Mouse (Mus musculus) adrenal gland, adult 2 months (tissue): ENCODE results near the gene 0610010K14Rik. TPM values are rescaled to one million over a fixed set of nuclear protein-coding genes. Genes with fewer than 3 reads are reported as not detected.

Experiments
- DNase-seq: peaks from one replicate; pipeline ENCODE4 v3.0.0; 2021
- long read RNA-seq: library from polyadenylated mRNA; stranded (forward); transcript quantifications from one replicate; pipeline ENCODE4 v2.0.0, GENCODE M21; 2021
- polyA plus RNA-seq: library from polyadenylated mRNA; depleted of rRNA; stranded (reverse); fragments of >200 nt; gene quantifications from 2 replicates; pipeline ENCODE4 v1.2.3, GENCODE M21; 2012; rRNA removed
- total RNA-seq, 2 experiments: library from RNA; stranded (reverse); gene quantifications; 2 replicates each; pipeline ENCODE4 v1.2.3; 2021

The 0610010K14Rik gene
- 10 to 100 TPM; 44.7 to 52.1 TPM for total RNA-seq
- polyA plus RNA-seq: 54.7 and 56.2 TPM in 2 replicates
- long read RNA-seq, transcript 0610010K14Rik-206 (6 exons, 576 nt): minor isoform, 6 of 27 reads
- long read RNA-seq, transcript 0610010K14Rik-202 (5 exons, 779 nt): minor isoform, 5 of 27 reads
- long read RNA-seq, transcript 0610010K14Rik-208 (6 exons, 880 nt): major isoform, 8 of 27 reads
- long read RNA-seq, partial matches to known transcripts: 3 of 27 reads
- long read RNA-seq, other reads (novel, unspliced or antisense): 3 of 27 reads

DNA sequence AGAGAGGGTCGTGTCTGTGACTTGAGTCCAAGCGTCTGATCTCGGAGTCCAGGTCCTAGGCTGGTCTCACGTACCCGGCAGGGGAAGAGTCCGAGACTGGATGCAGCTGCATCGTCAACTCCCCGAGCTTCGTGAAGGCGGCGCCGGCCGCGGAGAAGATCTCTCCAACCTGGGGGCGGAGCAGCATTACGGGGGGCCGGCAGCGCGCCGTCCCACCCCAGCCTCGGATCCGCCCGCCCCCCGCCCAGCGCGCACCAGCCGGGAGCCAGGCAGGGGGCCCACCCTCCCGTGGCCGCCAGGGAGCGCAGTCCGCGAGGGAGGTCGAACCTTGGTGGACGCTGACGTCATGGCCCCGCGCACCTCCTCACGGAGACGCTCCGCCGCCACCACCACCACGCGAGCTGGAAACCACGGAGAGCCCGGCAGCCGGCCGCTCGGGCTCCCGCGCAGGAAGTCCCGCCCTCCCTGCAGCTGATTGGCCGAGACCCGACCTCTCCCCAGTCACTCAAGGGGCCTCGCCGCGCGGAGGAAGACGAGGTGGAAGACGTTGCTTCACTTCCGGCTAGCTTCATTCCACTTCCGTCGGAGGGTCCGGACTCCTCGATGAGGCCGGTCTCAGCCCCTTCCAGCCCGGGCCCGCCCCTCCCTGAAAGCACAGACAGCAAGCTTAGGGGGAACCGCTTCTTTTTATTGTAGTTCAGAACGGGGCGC, at the start of gene 0610010K14Rik:
TSS of gene 0610010K14Rik (minus strand) at position 458 of the 711 bp plus-strand sequence.
- peak; percentile 99 for DNase-seq

DNA sequence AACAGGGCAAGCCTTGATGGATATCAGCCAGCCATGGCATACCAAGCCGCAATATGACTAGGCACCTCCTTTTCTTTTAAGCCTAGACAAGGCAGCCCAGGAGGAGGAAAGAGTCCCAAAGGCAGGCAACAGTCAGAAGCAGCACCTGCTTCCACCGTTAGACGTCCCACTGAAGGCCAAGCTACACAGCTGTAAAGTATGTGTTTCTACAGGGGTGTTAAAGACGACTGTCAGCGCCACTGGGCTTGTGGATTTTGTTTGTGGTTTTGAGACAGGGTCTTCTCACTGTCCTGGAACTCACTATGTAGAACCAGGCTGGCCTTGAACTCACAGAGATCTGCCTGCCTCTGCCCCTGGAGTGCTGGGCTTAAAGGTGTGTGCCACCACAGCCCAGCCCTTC, 48.0 kb upstream of the 0610010K14Rik start:
- no peak for DNase-seq

DNA sequence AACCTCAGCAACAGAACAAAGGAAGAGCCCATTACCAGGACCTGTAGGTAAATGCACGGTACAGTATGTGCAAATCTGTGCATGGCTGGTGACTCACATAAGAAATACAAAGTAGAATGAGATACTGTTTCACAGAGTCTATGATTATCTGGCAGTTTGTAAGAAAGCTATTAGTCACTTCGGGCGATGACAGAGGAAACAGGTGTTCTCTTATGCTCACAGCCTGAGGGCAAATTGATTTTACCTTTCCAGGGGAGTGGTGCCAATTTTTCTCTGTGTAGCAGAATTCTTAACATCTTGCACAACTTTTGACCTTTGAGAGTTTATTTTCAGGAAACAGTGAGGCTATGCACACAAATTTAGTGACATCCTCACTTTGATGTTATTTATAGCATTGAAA, 47.0 kb upstream of the 0610010K14Rik start:
- no peak for DNase-seq

DNA sequence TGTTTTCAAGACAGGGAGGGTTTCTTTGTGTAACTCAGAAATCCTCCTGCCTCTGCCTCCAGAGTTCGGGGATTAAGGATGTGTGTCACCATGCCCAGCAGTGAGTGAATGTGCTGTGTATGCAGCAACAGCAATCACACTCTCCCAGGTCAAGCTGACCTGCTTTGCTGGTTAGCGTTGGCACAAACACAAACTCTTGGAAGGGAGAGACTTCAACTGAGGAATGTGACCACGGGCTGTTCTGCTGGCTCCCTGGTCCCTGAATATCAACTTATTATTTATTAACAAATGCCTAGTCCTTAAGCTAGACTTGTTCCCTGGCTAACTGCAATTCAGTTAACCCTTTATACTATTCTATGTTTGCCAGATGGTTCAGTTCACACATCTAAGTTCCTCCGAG, 46.0 kb upstream of the 0610010K14Rik start:
- no peak for DNase-seq

DNA sequence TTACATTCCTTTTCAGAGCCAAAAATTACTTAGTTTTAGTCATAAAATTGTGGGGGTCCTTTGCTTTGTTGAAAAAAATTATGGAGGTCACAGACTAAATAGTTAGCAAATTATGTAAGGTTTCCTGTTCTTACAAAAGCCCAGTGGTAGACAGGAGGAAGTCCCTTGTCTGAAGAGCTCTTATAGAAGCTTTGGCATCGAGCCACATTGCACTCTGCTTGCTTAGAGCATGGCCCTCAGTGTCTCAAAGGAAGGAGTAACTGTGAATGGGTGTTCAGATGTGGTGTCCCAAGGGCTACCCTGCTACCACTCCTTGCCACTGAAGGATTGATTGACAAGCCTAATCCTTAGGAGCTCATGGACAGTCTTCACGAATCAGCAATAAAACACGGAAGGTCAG, 42.7 kb upstream of the 0610010K14Rik start:
- no peak for DNase-seq

DNA sequence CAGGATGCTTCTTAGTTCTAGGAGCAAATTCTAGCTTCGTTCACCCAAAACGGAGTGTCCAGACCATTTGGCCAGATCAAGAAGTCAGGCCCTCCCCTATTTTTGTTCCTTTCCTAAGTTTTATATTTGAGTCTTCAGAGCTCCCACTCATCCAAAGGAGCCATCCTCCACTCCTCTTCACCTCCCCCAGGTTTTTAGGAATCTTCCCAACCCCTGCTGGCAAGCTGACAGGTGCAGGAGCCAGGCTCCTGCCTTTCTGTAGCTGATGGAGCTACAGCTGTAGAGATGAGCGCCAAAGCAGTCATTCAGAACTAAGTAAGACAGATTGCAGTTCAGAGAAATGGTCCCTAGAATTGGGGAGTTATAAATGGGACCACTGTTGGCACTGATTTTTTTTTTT, 41.2 kb upstream of the 0610010K14Rik start:
- DNase-seq: no peak

DNA sequence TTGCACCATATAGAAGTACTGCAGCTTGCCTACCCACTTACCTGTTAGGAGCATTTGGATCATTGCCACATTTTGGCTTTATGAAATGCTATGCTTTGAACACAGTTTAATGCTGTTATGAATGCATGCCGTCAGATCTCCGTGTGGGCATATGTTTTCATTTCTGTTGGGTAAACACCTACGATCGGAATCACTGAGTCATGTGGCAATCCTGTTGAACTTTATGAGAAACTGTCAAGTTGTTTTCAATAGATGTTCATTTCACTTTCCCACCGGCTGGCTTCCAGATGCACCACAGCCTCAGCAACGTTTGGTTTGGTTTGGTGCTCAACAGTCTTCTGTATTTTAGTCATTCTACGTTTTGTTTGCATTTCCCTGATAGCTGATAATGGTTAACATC, 33.9 kb upstream of the 0610010K14Rik start:
- DNase-seq: no peak

DNA sequence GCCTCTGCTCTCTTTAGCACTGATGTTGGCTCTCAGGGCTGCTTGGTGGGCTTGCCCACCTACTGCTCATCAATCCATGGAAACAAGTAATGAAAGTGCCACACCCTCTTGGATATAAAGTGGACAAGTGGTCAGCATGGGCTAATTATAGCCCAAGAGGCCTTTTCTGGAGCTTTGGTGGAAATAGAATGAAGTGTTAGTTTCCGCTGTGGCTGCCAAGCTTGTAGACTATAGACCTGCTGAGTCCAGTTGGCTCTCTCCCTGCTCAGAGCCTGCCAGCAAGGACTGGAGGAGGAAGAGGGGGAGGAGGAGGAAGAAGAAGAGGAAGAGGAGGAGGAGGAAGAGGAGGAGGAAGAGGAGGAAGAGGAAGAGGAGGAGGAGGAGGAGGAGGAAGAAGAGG, 28.7 kb upstream of the 0610010K14Rik start:
- DNase-seq: no peak

DNA sequence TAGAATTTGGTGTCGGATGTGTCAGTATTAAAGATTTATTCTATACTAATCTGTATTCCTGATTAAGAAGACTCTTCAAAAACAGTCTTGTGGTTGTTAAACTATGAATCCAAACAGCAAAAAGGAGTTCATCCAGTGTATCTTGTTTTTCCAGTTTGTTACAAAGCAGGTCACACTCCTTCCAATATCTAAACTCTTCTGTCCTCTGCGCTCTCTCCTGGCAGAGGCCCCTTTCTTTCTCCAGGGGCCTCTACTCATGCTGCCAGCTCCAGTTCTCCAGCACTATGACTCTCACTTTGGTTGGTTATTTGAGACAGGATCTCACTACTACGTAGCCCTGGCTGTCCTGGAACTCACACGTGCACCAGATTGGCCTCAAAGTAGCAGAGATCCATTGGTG, 28.1 kb upstream of the 0610010K14Rik start:
- DNase-seq: no peak

DNA sequence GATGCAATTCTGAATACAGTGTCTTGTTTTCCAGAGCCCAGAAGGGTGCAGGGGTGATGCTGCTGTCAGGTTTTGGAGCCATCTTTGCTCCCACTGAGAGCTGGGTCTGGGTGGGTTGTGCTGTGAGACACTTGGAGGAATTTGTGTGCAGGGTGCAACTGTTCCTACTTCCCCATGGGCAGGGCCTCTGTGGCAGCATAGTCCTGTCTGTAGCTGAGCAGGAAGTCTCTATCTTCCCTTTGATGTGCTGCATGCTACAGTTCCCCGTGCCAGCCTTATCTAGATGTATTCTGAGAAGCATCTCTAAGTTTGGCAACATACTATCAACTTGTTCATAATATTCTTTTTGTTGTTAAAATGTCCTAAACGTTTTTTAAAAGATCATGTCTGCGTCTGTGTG, 27.5 kb upstream of the 0610010K14Rik start:
- DNase-seq: no peak

DNA sequence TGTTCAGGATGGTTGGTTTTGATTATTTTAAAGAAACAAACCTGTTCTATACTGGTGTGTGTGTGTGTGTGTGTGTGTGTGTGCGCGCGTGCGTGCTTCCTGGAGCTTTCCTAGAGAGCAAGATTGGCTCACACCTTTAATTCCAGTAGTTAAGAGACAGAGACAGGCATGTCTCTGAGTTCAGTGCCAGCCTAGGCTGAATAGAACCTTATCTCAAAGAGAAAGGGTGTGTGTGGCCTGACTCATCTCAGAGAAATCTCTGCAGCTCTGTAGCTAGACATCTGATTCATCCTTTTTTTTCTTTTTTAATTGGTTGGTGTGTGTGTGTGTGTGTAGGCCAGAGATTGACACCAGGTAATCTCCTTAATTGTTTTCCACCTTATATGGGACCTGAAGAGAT, 21.3 kb upstream of the 0610010K14Rik start:
- DNase-seq: no peak

DNA sequence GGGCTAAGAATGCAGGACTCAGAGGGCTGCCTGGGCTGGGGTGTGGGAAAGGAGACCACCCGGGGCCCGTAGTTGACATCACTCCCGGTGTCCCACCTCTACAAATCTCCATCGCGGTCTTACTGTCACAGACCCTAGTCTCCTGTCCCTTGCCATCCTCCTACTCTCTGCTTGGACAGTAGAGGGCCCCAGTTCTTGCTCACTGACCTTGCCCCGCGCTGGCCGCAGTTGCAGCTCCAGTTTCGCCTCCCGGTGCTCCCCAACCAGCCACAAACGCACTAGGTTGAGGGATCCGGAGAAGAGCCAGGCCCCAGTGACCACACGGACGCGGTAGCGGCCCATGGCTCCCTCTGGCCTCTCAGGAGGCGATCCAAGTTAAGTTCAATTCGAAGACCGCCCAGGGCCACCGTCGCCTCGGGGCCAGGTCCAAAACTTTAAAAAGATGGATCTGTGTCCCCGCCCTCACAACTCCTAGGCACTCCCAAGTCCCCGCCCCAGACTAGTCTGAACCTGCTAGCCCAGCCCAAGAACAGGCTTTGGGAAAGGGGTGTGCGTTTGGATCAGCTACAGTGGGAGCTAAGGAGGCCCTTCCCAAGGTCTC, 17.3 kb upstream of the 0610010K14Rik start, which contains the start of gene Alox12:
TSS of gene Alox12 (minus strand) at position 423 of the 601 bp plus-strand sequence.
- DNase-seq: peak; percentile 79

DNA sequence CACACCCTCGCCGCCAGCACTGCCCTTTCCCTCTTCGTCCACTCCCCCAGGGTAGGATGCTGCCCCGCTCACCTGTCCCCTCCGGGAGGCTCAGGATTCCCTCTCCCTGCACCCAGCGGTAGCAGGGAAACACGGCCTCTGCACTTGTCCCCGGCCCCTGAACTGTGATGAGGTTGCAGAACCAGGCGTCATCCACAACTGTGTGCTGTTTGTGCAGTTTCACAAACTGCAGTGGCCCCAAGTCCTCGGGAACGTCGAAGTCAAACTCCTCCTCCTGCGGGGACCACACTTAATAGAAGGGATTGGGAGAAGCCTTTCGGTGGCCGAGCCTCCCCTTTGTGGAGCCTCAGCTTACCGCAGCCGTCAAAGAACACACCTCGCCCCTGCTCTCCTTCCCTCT, 16.6 kb upstream of the 0610010K14Rik start:
- no peak for DNase-seq

DNA sequence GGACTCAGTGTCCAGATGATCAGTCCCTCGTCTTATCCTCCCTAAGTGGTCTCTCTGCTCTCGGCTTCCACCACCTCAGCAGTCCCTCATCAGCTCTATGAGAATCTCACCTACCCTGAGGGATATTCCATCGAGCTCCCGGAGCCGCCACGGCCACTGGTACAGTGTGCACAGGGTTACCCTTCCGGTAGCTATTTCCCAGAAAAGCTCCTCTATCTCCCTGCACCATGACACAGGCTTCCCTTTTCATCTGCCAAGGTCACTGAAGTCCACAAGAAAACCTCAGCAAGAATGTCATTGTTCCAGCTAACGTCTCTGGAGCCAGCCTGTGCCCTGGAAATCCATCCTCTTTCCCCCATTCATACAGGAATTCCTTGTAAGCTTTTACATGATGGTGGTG, 14.1 kb upstream of the 0610010K14Rik start:
- no peak for DNase-seq

DNA sequence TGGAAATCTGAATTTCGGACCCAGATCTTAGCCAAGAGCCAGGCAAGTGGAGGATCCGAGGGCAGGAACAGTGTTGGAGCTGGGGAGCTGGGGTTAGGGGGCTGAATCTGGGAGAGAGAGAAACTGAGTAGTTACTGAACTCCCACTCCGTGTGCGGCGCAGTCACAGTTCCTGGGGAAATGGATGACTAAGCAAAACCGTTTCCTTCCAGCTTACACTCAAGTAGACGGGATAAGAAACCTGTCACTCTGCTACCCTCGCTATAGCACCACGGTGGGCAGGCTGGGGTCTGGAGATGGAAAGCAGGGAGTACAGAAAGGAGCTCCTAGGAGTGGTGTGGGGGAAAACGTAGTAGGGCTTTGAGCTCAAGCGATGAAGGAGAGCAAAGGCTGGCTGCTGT, 12.4 kb upstream of the 0610010K14Rik start:
- no peak for DNase-seq

DNA sequence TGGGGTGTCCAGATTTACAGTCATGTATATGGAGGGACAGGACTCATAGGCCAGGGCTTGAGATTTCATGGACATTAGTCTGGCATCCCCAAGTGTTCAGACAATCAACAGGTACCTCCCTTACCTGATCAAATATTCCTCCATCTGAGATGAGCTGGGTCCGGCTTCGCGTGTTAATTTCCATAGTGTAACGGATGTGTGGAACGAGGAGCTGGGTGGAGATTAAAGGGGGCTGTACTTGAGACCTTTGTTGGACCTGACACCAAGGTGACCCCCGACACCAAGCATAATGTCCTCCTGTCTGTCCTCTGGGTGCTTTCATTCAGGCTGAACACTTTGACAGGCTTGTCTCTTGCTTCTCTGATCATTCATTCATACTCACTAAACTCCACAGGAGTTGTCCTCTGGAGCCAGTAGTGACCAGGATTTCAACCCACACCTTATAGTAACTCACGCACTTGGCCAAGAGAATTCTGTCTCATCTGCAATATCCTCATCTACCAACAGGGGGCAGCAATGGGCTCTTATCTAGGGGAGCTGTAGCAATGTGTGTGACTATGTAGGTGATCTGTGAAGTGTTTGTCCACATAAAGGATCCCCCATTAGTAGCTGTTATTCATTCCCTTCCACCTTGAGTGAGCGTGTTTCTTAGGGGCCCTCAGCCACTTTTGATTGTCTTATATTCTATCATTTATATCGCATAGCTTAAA, 9.6 kb upstream of the 0610010K14Rik start:
- DNase-seq: peak; percentile 69

DNA sequence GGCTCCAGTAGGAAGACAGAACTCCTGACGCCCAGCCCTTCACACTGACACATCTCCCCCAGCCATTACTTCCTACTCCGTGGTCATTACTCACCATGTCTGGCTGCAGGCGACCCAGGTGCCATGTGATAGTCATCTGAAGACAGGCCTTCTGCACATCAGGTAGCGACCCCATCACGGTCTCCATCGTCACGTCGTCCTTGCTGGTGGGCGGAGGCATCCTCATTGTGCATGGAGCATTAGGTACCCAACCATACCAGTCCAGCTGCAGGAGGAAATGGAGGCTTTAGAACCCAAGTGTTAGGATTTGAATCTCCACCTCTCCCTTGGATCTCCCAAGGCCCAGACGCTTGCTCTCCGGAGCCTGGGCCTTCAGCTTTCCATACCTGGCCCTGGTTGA, 4.9 kb upstream of the 0610010K14Rik start:
- DNase-seq: no peak

DNA sequence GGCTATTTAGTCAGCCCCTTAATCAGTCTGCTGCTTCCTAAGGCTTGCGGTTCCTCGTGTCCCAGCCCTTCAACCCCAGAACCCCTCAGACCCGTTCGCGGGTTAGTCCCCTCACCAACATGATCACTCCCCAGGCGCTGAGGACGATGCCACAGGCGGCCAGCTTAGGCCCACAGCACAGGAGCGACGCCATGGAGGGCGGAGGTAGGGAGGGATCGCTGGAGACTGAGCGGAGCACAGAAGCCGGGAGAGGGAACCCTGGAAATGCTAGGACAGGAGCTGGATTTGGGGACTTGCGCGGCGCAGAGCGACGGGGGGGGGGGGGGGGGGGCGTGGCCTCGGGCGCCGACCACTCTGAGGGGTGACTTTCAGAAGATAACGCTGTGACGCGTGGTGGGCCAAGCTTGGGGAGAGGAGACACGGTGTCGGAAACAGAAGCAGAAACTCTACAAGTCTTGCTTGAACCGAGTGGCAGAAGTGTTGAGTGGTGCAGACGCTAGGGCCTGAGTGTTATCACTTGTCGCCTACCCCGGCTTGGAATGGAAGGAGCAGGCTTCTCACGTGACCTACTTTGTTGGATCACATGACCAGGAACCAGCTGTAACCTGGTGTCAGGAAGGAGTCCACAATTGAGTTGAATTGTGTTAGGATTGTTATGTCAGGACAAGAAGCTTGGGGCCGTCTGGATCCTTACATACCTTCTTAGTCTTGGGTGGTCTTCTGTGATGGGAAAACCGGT, 2.0 kb upstream of the 0610010K14Rik start, which contains the start of the genes Gm21988 and Rnasek:
TSS of gene Gm21988 (minus strand) at position 290 of the 739 bp plus-strand sequence.
TSS of gene Rnasek (minus strand) at position 302 of the 739 bp plus-strand sequence.
- DNase-seq: peak; percentile 85

DNA sequence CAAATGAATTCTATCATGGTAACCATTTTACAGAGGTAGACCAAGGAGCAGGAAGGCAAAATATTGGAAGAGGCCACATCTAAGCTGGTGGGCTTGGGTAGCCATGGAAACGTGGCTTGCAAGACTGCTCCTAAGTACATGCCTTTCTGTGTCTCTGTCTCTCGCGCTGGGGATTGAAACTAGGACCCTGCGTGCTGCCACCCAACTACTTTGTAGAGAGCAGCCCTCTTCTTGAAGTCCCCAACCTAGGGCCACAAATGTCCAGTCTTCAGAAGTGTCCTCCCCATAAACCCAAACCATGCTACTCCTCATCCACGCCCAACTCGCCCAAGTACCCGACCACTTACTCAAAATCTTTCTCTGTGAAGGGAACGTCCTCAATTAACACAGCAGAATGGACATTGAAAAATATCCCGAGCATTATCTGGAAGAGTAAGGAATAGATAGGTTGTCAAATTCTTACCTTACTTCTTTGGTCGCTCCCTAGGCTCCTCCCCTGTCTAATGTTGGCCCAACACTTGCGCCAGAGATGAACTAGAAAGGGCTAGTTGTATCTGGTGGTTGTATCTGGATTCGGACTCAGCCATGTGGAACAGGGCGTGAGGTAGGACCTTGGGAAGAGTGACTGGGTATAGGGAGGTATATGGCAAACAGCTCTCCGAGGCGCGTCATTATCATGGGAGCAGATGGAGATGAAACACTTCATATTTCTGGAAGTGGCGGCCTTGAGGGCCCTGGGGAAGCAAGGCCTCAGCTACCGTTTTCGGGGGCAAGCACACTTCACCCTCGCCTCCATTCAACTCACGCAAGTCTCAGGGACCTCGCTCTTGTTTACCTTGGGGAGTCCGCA, 1.1 kb upstream of the 0610010K14Rik start:
- DNase-seq: no peak

DNA sequence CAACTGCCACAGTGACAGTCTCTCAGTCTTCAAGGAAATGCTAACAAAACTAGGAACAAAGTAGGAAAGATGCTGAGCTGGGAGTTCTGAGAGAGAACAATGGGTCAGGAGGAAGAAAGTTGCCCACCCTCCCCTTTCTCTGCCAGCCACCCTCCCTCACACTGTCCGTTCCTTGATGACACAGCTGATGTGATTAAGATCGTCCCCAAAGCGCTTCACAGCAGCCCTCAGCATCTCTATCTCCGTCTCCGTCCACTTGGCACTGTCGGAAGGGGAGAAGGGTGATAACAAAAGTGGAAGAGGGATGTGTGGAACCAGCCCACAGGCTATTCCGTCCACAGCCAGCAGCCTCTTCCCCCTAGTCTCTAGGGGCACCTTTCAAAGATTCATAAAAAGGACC, 997 bp downstream of the 0610010K14Rik start:
- DNase-seq: no peak
